Mouse (Mus musculus): ENCODE results near the gene Syt6. TPM values are rescaled to one million over a fixed set of nuclear protein-coding genes. Genes with fewer than 3 reads are reported as not detected.

The Syt6 gene
- total RNA-seq, 2 experiments from 2014 or later: 25.8 to 26.9 TPM

- DNase-seq: no peak
- intact Hi-C loops (cut with DNase I): no loop called here
Measured at GRCm38 (mm10) chr3:103597586-103597985, 22.6 kb downstream of the Syt6 start.

GRCm38 (mm10) chr3:103601011-103601410, 26.0 kb downstream of the Syt6 start:
- intact Hi-C loops (cut with DNase I): no loop called here
- DNase-seq: no peak

GRCm38 (mm10) chr3:103601561-103601960, 26.5 kb downstream of the Syt6 start:
- DNase-seq: no peak
- intact Hi-C loops (cut with DNase I): no loop called here

- intact Hi-C loops (cut with DNase I): no loop called here
- no peak for DNase-seq
Measured at GRCm38 (mm10) chr3:103606045-103606597, 31.1 kb downstream of the Syt6 start.

- intact Hi-C loops (cut with DNase I): no loop called here
- no peak for DNase-seq
Measured at GRCm38 (mm10) chr3:103606660-103607595, 31.9 kb downstream of the Syt6 start.

GRCm38 (mm10) chr3:103610231-103610630, 35.2 kb downstream of the Syt6 start:
- DNase-seq: no peak
- intact Hi-C loops (cut with DNase I): no loop called here

- DNase-seq: no peak
- intact Hi-C loops (cut with DNase I): no loop called here
Measured at GRCm38 (mm10) chr3:103612636-103613355, 37.8 kb downstream of the Syt6 start.

- intact Hi-C loops (cut with DNase I): no loop called here
Measured at GRCm38 (mm10) chr3:103615621-103616020, 40.6 kb downstream of the Syt6 start.

GRCm38 (mm10) chr3:103616981-103617380, 42.0 kb downstream of the Syt6 start:
- intact Hi-C loops (cut with DNase I): no loop called here
- no peak for DNase-seq

More at GRCm38 (mm10) chr3:103615621-103616020, 40.6 kb downstream of the Syt6 start:
- DNase-seq: no peak

- DNase-seq: no peak
- intact Hi-C loops (cut with DNase I): no loop called here
Measured at GRCm38 (mm10) chr3:103620101-103620500, 45.1 kb downstream of the Syt6 start.

- intact Hi-C loops (cut with DNase I): no loop called here
- DNase-seq: peak; percentile 54
Measured at GRCm38 (mm10) chr3:103623893-103624470, 49.0 kb downstream of the Syt6 start.

GRCm38 (mm10) chr3:103624591-103625051, 49.6 kb downstream of the Syt6 start:
- DNase-seq: peak; percentile 64
- intact Hi-C loops (cut with DNase I): no loop called here

- intact Hi-C loops (cut with DNase I): no loop called here
- DNase-seq: no peak
Measured at GRCm38 (mm10) chr3:103625169-103625568, 50.1 kb downstream of the Syt6 start.

- intact Hi-C loops (cut with DNase I): no loop called here
- no peak for DNase-seq
Measured at GRCm38 (mm10) chr3:103626481-103626880, 51.5 kb downstream of the Syt6 start.

- intact Hi-C loops (cut with DNase I): no loop called here
- no peak for DNase-seq
Measured at GRCm38 (mm10) chr3:103627661-103628060, 52.6 kb downstream of the Syt6 start.

- intact Hi-C loops (cut with DNase I): no loop called here
- no peak for DNase-seq
Measured at GRCm38 (mm10) chr3:103633124-103633523, 58.1 kb downstream of the Syt6 start.

GRCm38 (mm10) chr3:103633831-103634230, 58.8 kb downstream of the Syt6 start:
- DNase-seq: no peak
- intact Hi-C loops (cut with DNase I): no loop called here

- intact Hi-C loops (cut with DNase I): no loop called here
- no peak for DNase-seq
Measured at GRCm38 (mm10) chr3:103634256-103634655, 59.2 kb downstream of the Syt6 start.

- intact Hi-C loops (cut with DNase I): no loop called here
- no peak for DNase-seq
Measured at GRCm38 (mm10) chr3:103637641-103638040, 62.6 kb downstream of the Syt6 start.

- DNase-seq: peak; percentile 31
- intact Hi-C loops (cut with DNase I): no loop called here
Measured at GRCm38 (mm10) chr3:103640226-103640803, 65.3 kb downstream of the Syt6 start.

GRCm38 (mm10) chr3:103641301-103641700, 66.3 kb downstream of the Syt6 start:
- no peak for DNase-seq
- intact Hi-C loops (cut with DNase I): no loop called here

Data from left cerebral cortex, postnatal 4 days (tissue).